Mouse (Mus musculus) heart, embryonic 10.5 days (tissue): ENCODE data around the gene Uqcc2. TPM values are rescaled to one million over a fixed set of nuclear protein-coding genes. Genes with fewer than 3 reads are reported as not detected.
A peak's percentile ranks its signal among the peaks of the same experiment; 100 is the strongest.

ENCODE experiments used
- DNase-seq: peaks from one replicate; pipeline ENCODE4 v3.0.0-alpha.2; 2017; ENCODE audit warnings: low spot score
- H3K27ac ChIP-seq: fragments of 300-500 bp; sonication (generic); 2 replicates; pipeline ENCODE4 v1.5.1; 2016; ENCODE audit warnings: mild to moderate bottlenecking
- H3K27me3 ChIP-seq: fragments of 300-500 bp; sonication (generic); 2 replicates; pipeline ENCODE4 v1.6.1; 2016; ENCODE audit warnings: mild to moderate bottlenecking; ENCODE audit not compliant: poor library complexity, insufficient read depth, severe bottlenecking
- H3K36me3 ChIP-seq: fragments of 300-500 bp; sonication (generic); 2 replicates; pipeline ENCODE4 v1.6.1; 2016; ENCODE audit warnings: mild to moderate bottlenecking, moderate library complexity
- H3K4me1 ChIP-seq: fragments of 300-500 bp; sonication (generic); 2 replicates; pipeline ENCODE4 v1.6.1; 2016; ENCODE audit warnings: mild to moderate bottlenecking
- H3K4me3 ChIP-seq: fragments of 300-500 bp; sonication (generic); 2 replicates; pipeline ENCODE4 v1.5.1; 2016; ENCODE audit warnings: mild to moderate bottlenecking, moderate library complexity
- H3K9me3 ChIP-seq: fragments of 300-500 bp; sonication (generic); 2 replicates; pipeline ENCODE4 v1.6.1; 2016; ENCODE audit warnings: mild to moderate bottlenecking, moderate library complexity
- WGBS: fragments of 180-500 bp; shearing (Covaris S2); methylation state at CpG from one replicate; pipeline ENCODE4 v1.1.7; 2016; 5-methylcytosine and 5-hydroxymethylcytosine counted together
- polyA plus RNA-seq: library from polyadenylated mRNA; unstranded; fragments of >200 nt; fragmentation: Nextera tagmentation; extraction: Ambion mirVana; gene quantifications from 2 replicates; pipeline ENCODE4 v1.2.1, GENCODE M21; 2016

The Uqcc2 gene
- polyA plus RNA-seq, 1 experiment from 2014 or later, result 440 TPM

GRCm38 (mm10) chr17:27119954-27120353 lies 13.8 kb downstream of the Uqcc2 start:
- no peaks in the 10 kb centered on the region for H3K9me3 ChIP-seq
- peaks cover 19% of the 10 kb centered on the region for H3K27me3 ChIP-seq
- WGBS, result 76% methylated on average over 8 of the region's 8 CpGs
- peaks cover 65% of the 10 kb centered on the region for H3K36me3 ChIP-seq
- H3K27ac ChIP-seq, result no peak overlapping the region
- H3K4me3 ChIP-seq, result no peak overlapping the region
- DNase-seq, result no peak
- H3K4me1 ChIP-seq, result peaks cover 30% of the 10 kb centered on the region

GRCm38 (mm10) chr17:27119540-27119895 lies 14.2 kb downstream of the Uqcc2 start:
- Histone ChIP-seq H3K27ac (no peak overlapping the region), H3K9me3 (no peaks in the 10 kb centered on the region), H3K36me3 (peaks cover 62% of the 10 kb centered on the region), H3K4me1 (peaks cover 30% of the 10 kb centered on the region), H3K27me3 (peaks cover 19% of the 10 kb centered on the region), H3K4me3 (no peak overlapping the region)
- no peak for DNase-seq
- WGBS, result 81% methylated on average over 4 of the region's 4 CpGs

- no peak for DNase-seq
- no peaks in the 10 kb centered on the region for H3K9me3 ChIP-seq
- H3K27me3 ChIP-seq, result peaks cover 19% of the 10 kb centered on the region
- peaks cover 60% of the 10 kb centered on the region for H3K36me3 ChIP-seq
- 76% methylated on average over 25 of the region's 25 CpGs for WGBS
- peaks cover 30% of the 10 kb centered on the region for H3K4me1 ChIP-seq
- H3K4me3 ChIP-seq, result no peak overlapping the region
- no peak overlapping the region for H3K27ac ChIP-seq
These were observed 14.8 kb downstream of the Uqcc2 start for GRCm38 (mm10) chr17:27118676-27119539.

GRCm38 (mm10) chr17:27110072-27110471 lies 23.6 kb downstream of the Uqcc2 start:
- WGBS, result 84% methylated on average over 7 of the region's 7 CpGs

GRCm38 (mm10) chr17:27107936-27108335 lies 25.8 kb downstream of the Uqcc2 start:
- Histone ChIP-seq H3K27ac (no peak overlapping the region), H3K36me3 (peaks cover 26% of the 10 kb centered on the region), H3K27me3 (no peaks in the 10 kb centered on the region), H3K4me1 (0 out of 2 replicates have a peak, but pooled peaks cover 3% of the 10 kb centered on the region), H3K4me3 (no peak overlapping the region), H3K9me3 (no peaks in the 10 kb centered on the region)
- DNase-seq, result no peak
- WGBS, result 78% methylated on average over 6 of the region's 6 CpGs

More at GRCm38 (mm10) chr17:27110072-27110471, 23.6 kb downstream of the Uqcc2 start:
- H3K36me3 ChIP-seq, result peaks cover 37% of the 10 kb centered on the region
- H3K4me3 ChIP-seq, result no peak overlapping the region
- no peak overlapping the region for H3K27ac ChIP-seq
- no peaks in the 10 kb centered on the region for H3K9me3 ChIP-seq
- DNase-seq, result no peak
- H3K4me1 ChIP-seq, result 0 out of 2 replicates have a peak, but pooled peaks cover 3% of the 10 kb centered on the region
- no peaks in the 10 kb centered on the region for H3K27me3 ChIP-seq

- H3K9me3 ChIP-seq, result no peaks in the 10 kb centered on the region
- DNase-seq, result no peak
- H3K27ac ChIP-seq, result no peak overlapping the region
- no peak overlapping the region for H3K4me3 ChIP-seq
- H3K27me3 ChIP-seq, result no peaks in the 10 kb centered on the region
- WGBS, result 84% methylated on average over 9 of the region's 9 CpGs
- 0 out of 2 replicates have a peak, but pooled peaks cover 3% of the 10 kb centered on the region for H3K4me1 ChIP-seq
- peaks cover 27% of the 10 kb centered on the region for H3K36me3 ChIP-seq
These were observed 27.0 kb downstream of the Uqcc2 start for GRCm38 (mm10) chr17:27106745-27107144.

GRCm38 (mm10) chr17:27105698-27106470 lies 27.8 kb downstream of the Uqcc2 start:
- H3K36me3 ChIP-seq, result peaks cover 23% of the 10 kb centered on the region
- no peaks in the 10 kb centered on the region for H3K9me3 ChIP-seq
- no peak overlapping the region for H3K27ac ChIP-seq
- H3K4me3 ChIP-seq, result no peak overlapping the region
- H3K4me1 ChIP-seq, result peaks cover 11% of the 10 kb centered on the region; the same call in 1 of the 2 replicates
- H3K27me3 ChIP-seq, result no peaks in the 10 kb centered on the region
- no peak for DNase-seq
- 71% methylated on average over 16 of the region's 18 CpGs for WGBS

GRCm38 (mm10) chr17:27101675-27102074 lies 32.0 kb downstream of the Uqcc2 start:
- Histone ChIP-seq H3K27me3 (no peaks in the 10 kb centered on the region), H3K4me3 (no peak overlapping the region), H3K9me3 (no peaks in the 10 kb centered on the region), H3K36me3 (peaks cover 17% of the 10 kb centered on the region), H3K27ac (peak overlapping the region; percentile 49; the same call in 1 of the 2 replicates), H3K4me1 (peaks cover 12% of the 10 kb centered on the region)
- no peak for DNase-seq
- 73% methylated on average over 5 of the region's 5 CpGs for WGBS

GRCm38 (mm10) chr17:27095690-27096089 lies 38.0 kb downstream of the Uqcc2 start:
- H3K36me3 ChIP-seq, result peaks cover 17% of the 10 kb centered on the region; the same call in 1 of the 2 replicates
- 49% methylated on average over 13 of the region's 13 CpGs for WGBS
- H3K4me3 ChIP-seq, result no peak overlapping the region
- no peaks in the 10 kb centered on the region for H3K9me3 ChIP-seq
- DNase-seq, result no peak
- H3K4me1 ChIP-seq, result peaks cover 4% of the 10 kb centered on the region; the same call in 1 of the 2 replicates
- H3K27ac ChIP-seq, result no peak overlapping the region
- H3K27me3 ChIP-seq, result 0 out of 2 replicates have a peak, but pooled peaks cover 4% of the 10 kb centered on the region

- no peak for DNase-seq
- Histone ChIP-seq H3K27ac (no peak overlapping the region), H3K27me3 (0 out of 2 replicates have a peak, but pooled peaks cover 3% of the 10 kb centered on the region), H3K4me1 (peaks cover 10% of the 10 kb centered on the region), H3K36me3 (peaks cover 23% of the 10 kb centered on the region; the same call in 1 of the 2 replicates), H3K9me3 (no peaks in the 10 kb centered on the region), H3K4me3 (no peak overlapping the region)
- 63% methylated on average over 9 of the region's 9 CpGs for WGBS
These were observed 43.6 kb downstream of the Uqcc2 start for GRCm38 (mm10) chr17:27090068-27090467.

- 30% methylated on average over 12 of the region's 12 CpGs for WGBS
- peak overlapping the region; percentile 62 for H3K27ac ChIP-seq
- DNase-seq, result no peak
These were observed 46.3 kb downstream of the Uqcc2 start for GRCm38 (mm10) chr17:27087426-27087825.

GRCm38 (mm10) chr17:27085676-27086075 lies 48.0 kb downstream of the Uqcc2 start:
- WGBS, result 67% methylated on average over 2 of the region's 2 CpGs
- DNase-seq, result no peak
- Histone ChIP-seq H3K4me3 (no peak overlapping the region), H3K9me3 (no peaks in the 10 kb centered on the region), H3K27me3 (no peaks in the 10 kb centered on the region), H3K36me3 (peaks cover 8% of the 10 kb centered on the region; the same call in 1 of the 2 replicates), H3K27ac (no peak overlapping the region), H3K4me1 (peaks cover 38% of the 10 kb centered on the region)

More at GRCm38 (mm10) chr17:27087426-27087825, 46.3 kb downstream of the Uqcc2 start:
- Histone ChIP-seq H3K9me3 (no peaks in the 10 kb centered on the region), H3K4me1 (peaks cover 33% of the 10 kb centered on the region), H3K4me3 (no peak overlapping the region), H3K36me3 (peaks cover 23% of the 10 kb centered on the region; the same call in 1 of the 2 replicates), H3K27me3 (no peaks in the 10 kb centered on the region)
